Mouse (Mus musculus) megakaryocyte, embryonic 14.5 days (primary cell): Measurements from ENCODE around the gene Camk2g. TPM values are rescaled to one million over a fixed set of nuclear protein-coding genes. Genes with fewer than 3 reads are reported as not detected.

Experiments used
- H3K27me3 ChIP-seq: replicated peaks from 2 replicates; pipeline ENCODE3; 2012; ENCODE audit warnings: inconsistent platforms
- H3K36me3 ChIP-seq: replicated peaks from 2 replicates; pipeline ENCODE3; 2012; ENCODE audit warnings: low read length, inconsistent platforms, mixed read lengths
- H3K4me1 ChIP-seq: 2 replicates; pipeline ENCODE4 v1.6.1; 2012; ENCODE audit warnings: inconsistent platforms
- H3K4me3 ChIP-seq: replicated peaks from 2 replicates; pipeline ENCODE3; 2012; ENCODE audit warnings: moderate library complexity, mild to moderate bottlenecking, inconsistent platforms
- H3K9me3 ChIP-seq: 2 replicates; pipeline ENCODE4 v1.6.1; 2012; ENCODE audit warnings: inconsistent platforms
- FLI1 ChIP-seq: IDR thresholded peaks from 2 replicates; pipeline ENCODE4 v1.6.1; 2012; ENCODE audit warnings: low read length, inconsistent platforms, mixed read lengths
- GATA1 ChIP-seq: IDR thresholded peaks from 3 replicates; pipeline ENCODE4 v1.6.1; 2012; ENCODE audit warnings: mixed read lengths, low read length, inconsistent platforms, borderline replicate concordance
- polyA plus RNA-seq: library from polyadenylated mRNA; stranded (reverse); fragments of >175 nt; gene quantifications from 2 replicates; pipeline ENCODE4 v1.2.3, GENCODE M21; 2012; ENCODE audit warnings: low replicate concordance; ENCODE audit not compliant: insufficient read depth

Camk2g gene
- polyA plus RNA-seq, 1 experiment: 12.1 TPM

DNA sequence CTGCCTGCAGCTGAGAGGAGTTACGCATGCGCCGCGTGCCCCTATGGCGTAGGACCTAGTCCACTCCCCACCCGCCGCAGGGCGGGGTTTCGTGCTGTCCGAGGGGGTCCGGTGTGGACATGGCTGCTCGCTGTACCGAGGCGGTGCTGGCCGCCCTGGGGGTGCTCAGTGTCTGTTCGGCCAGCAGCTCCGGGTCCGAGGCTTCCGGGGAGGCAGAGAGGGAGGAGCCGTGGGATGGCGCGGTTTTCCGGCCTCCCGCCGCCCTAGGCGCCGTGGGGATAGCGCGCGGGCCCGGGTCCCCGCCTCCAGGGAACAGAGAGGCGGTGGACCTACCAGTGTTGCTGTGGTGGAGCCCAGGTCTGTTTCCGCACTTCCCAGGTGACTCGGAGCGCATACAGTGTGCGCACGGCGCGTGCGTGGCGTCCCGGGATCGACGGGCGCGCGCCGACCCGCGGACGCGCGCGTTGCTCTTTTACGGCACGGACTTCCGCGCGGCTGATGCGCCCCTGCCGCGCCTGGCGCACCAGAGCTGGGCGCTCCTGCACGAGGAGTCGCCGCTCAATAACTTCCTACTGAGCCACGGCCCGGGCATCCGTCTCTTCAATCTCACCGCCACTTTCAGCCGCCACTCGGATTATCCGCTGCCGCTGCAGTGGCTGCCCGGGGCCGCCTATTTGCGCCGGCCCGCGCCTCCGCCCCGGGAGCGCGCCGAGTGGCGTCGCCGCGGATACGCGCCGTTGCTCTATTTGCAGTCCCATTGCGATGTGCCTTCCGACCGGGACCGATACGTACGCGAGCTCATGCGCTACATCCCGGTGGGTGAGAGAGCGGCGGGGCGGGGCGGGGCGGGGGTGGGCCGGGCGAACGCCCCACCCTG lies 98.8 kb downstream of the Camk2g start, which contains the start of gene Fut11:
TSS of gene Fut11 (plus strand) at position 85 of the 877 bp plus-strand sequence.
- no peaks in the 10 kb centered on the region for H3K9me3 ChIP-seq
- no peak for TF ChIP-seq GATA1
- TF ChIP-seq FLI1: no peak
- peak within 1 kb of the TSS; percentile 96 for H3K4me3 ChIP-seq
- peaks cover 90% of the 10 kb centered on the region for H3K4me1 ChIP-seq
- H3K27me3 ChIP-seq: no peaks in the 10 kb centered on the region
- H3K36me3 ChIP-seq: peaks cover 65% of the 10 kb centered on the region

DNA sequence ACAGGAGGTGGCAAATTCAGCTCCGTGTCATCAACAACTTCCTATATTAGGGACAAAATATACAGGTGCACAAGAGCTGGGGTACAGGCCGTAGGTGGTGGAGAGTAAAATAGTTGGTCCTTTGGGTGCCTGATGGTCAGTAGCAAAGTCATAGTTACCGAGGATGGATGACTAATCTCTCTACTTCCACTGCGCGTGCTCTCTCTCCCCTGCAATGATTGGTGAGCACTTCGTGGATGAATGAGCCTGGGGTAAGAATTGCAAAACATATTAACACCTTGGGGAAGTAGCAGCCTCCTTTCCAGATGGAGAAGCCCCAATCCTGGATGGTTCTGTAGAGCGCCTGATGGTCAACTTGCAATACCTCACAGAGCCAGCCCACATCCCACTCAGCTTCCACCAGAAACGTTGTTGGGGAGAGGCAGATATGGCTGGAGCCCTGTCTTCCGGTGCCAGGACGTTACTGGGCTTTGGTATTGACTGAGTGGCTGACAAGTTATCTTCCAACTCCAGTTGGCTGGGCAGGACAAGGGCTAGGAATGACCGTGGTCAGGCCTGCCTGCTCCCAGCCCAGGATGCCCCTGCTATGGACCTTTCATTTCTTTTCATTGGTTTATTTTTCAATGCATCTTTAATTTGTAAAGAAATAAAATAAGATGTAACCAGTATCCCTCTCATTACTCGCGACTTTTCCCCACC lies 99.6 kb downstream of the Camk2g start:
- no peak for TF ChIP-seq GATA1
- no peak for TF ChIP-seq FLI1
- Histone ChIP-seq H3K36me3 (peaks cover 67% of the 10 kb centered on the region), H3K9me3 (no peaks in the 10 kb centered on the region), H3K4me3 (peak overlapping the region; percentile 96), H3K4me1 (peaks cover 83% of the 10 kb centered on the region), H3K27me3 (no peaks in the 10 kb centered on the region)

DNA sequence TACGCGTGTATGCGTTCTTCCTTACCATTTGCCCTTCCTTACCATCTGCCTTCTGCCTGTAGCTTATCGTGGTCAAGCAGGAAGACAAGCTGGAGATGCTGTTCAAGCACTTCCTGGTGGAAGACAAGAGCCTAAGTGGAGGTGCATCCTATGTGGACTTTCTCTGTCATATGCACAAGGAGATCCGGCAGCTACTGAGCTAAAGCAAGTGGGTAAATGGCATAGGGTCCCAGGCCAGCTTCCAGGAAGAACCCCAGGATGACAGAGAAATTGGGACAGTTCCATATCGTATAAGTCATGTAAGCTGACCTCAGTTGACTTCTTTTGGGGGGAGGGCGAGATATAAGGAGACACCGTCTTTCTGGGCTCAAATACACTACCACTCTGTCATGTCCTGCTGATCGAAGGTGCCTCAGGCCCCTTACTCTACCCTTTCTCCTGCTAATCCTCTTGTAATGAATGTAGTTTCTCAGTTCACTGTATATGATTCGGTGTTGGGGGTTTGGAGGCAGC lies 100.2 kb downstream of the Camk2g start:
- Histone ChIP-seq H3K27me3 (no peaks in the 10 kb centered on the region), H3K4me3 (peak overlapping the region; percentile 96), H3K9me3 (no peaks in the 10 kb centered on the region), H3K36me3 (peaks cover 68% of the 10 kb centered on the region), H3K4me1 (peaks cover 78% of the 10 kb centered on the region)
- TF ChIP-seq GATA1: no peak
- no peak for TF ChIP-seq FLI1

DNA sequence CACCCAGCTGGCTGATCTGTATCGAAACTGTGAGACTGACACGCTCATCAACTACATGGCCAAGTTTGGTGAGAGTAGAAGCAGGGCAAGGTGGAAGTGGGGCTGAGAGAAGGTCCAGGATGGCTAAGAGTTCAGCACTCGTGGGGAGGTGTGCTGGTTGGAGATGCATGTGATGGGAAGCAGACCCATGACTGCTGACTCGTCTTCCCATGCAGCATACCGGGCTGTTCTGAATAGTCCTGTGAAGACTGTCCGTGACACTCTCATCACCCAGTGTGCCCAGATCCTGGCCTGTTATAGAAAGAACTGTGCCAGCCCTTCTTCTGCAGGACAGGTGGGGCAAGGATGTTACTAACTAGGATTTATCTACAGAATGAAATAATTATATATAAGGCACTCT lies 102.1 kb downstream of the Camk2g start:
- H3K9me3 ChIP-seq: no peaks in the 10 kb centered on the region
- peak overlapping the region; percentile 50 for H3K4me3 ChIP-seq
- peaks cover 77% of the 10 kb centered on the region for H3K36me3 ChIP-seq
- H3K4me1 ChIP-seq: peaks cover 59% of the 10 kb centered on the region
- no peak for TF ChIP-seq GATA1
- no peak for TF ChIP-seq FLI1
- no peaks in the 10 kb centered on the region for H3K27me3 ChIP-seq

DNA sequence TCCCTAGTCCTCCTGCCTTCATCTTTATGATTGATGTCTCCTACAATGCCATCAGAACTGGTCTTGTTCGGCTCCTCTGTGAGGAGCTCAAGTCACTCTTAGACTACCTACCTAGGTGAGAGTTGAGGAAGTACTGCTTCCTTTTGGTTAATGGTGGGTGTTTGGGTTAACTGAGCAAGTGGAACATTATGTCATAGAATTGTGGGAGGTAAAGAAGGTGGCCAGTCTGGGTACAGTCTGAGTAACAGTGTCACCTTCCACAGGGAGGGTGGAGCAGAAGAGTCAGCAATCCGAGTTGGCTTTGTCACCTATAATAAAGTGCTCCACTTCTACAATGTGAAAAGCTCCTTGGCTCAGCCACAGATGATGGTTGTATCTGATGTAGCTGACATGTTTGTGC lies 104.9 kb downstream of the Camk2g start:
- Histone ChIP-seq H3K36me3 (peaks cover 99% of the 10 kb centered on the region), H3K9me3 (no peaks in the 10 kb centered on the region), H3K4me3 (no peak overlapping the region), H3K27me3 (no peaks in the 10 kb centered on the region), H3K4me1 (peaks cover 38% of the 10 kb centered on the region)
- TF ChIP-seq GATA1 (no peak), FLI1 (no peak)

DNA sequence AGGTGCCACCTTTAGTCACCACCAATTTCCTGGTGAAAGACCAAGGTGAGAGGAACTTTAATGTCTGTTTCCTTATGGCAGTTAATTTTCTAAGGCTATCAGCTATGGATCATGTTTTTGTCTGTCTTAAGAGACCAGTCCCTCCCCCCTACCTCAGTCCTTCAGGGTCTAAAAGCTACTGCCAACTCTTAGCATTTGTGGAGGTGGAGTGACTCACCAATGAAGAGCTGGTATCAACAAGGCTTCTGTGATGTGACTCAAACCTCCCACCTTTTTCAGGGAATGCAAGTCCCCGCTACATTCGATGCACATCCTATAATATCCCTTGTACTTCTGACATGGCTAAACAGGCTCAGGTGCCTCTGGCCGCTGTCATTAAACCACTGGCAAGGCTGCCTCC lies 107.3 kb downstream of the Camk2g start:
- Histone ChIP-seq H3K4me1 (peaks cover 28% of the 10 kb centered on the region), H3K27me3 (no peaks in the 10 kb centered on the region), H3K9me3 (no peaks in the 10 kb centered on the region), H3K4me3 (no peak overlapping the region), H3K36me3 (peaks cover 100% of the 10 kb centered on the region)
- TF ChIP-seq GATA1 (no peak), FLI1 (no peak)

Other genes with a start within 250 kb of the Camk2g start
- gene Ppp3cb, start 247.5 kb downstream of the Camk2g start, polyA plus RNA-seq: 1.00 and 1.6 TPM in 2 replicates
- 1.5 TPM in 1 of 2 replicates, not detected in the other for gene Usp54, start 153.0 kb downstream of the Camk2g start, polyA plus RNA-seq
- not detected in 2 replicates for gene Myoz1, start 137.5 kb downstream of the Camk2g start, polyA plus RNA-seq
- 0.23 and 0.74 TPM in 2 replicates for gene Synpo2l, start 125.7 kb downstream of the Camk2g start, polyA plus RNA-seq
- gene Sec24c, start 119.8 kb downstream of the Camk2g start, polyA plus RNA-seq: 49.1 and 52.5 TPM in 2 replicates
- gene Fut11, start 99.1 kb downstream of the Camk2g start, polyA plus RNA-seq: 8.5 and 13.9 TPM in 2 replicates
- gene Chchd1, start 91.1 kb downstream of the Camk2g start, polyA plus RNA-seq: 4.5 and 7.2 TPM in 2 replicates
- 73.4 and 150 TPM in 2 replicates for gene Zswim8, start 86.5 kb downstream of the Camk2g start, polyA plus RNA-seq
- 4.0 and 4.1 TPM in 2 replicates for gene Ndst2, start 59.5 kb downstream of the Camk2g start, polyA plus RNA-seq
- gene Plau, start 42.6 kb upstream of the Camk2g start, polyA plus RNA-seq: 0.35 TPM in 1 of 2 replicates, not detected in the other
- gene Vcl, start 135.3 kb upstream of the Camk2g start, polyA plus RNA-seq: 76.3 and 106 TPM in 2 replicates